Mouse (Mus musculus) cerebellum, adult 11-12 months (tissue): ENCODE data around the gene Vmn2r41.
"Not testable (repeated sequence)": the region's sequence is repeated elsewhere in the genome, so short reads cannot be mapped to it uniquely, and the experiment has no call there.

Experiments used
- DNase-seq: peaks from one replicate; pipeline ENCODE4 v3.0.0; 2022

Gene Vmn2r41

DNA sequence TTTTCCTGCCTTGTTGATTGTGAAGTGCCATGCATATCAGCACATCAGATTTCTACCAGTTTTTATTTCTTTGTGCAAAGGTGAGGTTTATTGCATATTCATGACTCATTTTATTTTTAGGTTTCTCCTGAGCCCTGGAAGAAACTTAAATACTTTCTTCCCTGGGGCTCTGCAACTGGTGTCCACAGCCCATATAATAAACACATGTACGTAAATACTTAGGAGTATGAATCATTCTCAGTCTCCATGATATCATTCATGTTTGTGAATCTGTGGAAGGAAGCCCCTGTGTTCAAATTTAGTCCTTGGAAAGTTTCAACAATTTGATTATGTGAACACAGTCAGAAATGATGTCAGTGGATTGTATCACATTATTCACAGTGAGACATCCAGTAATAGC lies at the start of gene Vmn2r41:
TSS of gene Vmn2r41 (minus strand) at position 101 of the 400 bp plus-strand sequence.
- DNase-seq = not testable (repeated sequence)

- not testable (repeated sequence) for DNase-seq
Measured at GRCm38 (mm10) chr7:8200220-8200619, 38.8 kb upstream of the Vmn2r41 start, which contains the start of gene Vmn2r42. Gene Vmn2r42, minus strand, starts transcription at chr7:8200320.

DNA sequence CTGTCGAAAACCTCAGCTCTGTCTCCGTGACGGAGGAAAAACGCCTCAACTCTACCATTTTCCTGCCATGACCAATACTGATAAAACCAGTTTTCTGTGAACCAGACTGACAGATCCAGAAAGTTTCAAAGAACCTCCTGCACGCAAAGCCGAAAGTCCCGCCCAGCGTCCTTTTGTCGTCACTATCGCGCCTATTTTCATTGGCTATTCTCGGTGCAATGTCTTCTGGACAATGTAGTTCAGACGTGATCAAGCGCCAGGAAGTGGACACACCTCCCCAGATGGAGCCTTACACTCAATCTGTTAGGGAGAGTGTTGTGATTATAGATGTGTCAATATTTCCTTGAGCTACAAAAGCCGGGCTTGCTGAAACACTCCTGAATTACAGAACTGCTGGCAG lies 68.6 kb downstream of the Vmn2r41 start:
- not testable (repeated sequence) for DNase-seq
